Mouse (Mus musculus): Measurements from ENCODE around the gene Ptprq. TPM values are rescaled to one million over a fixed set of nuclear protein-coding genes. Genes with fewer than 3 reads are reported as not detected.

Gene Ptprq
- polyA plus RNA-seq, 1 experiment from 2014 or later, result 0.09 TPM

DNA sequence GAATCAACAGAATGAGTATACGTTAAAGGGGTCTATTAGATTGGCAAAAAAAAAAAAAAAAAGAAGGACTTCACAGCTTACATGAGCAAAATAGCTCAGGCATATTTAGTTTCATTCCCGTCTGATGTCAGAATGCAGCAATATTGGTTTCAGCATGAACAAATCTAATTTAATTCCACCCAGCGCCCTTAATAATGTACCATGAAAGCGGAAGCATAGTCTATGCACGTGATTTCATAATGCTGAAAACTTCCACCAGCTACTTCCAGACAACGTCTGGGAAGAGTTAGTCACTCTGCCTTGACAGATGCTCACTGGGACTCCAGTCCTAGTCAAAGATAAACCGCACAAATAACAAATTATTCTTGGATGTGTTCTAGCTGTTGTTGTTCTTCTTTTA is 15.6 kb upstream of the Ptprq start:
- ATAC-seq (ENCODE audit: low FRiP score, low TSS enrichment), result no peak
- no peaks in the 10 kb centered on the region for H3K36me3 ChIP-seq (ENCODE audit: control insufficient read depth, insufficient read depth, low read length)
- no peak overlapping the region for H3K4me3 ChIP-seq (ENCODE audit: low read length)
- no peaks in the 10 kb centered on the region for H3K27me3 ChIP-seq (ENCODE audit: control insufficient read depth, insufficient read depth, low read length)
- H3K9ac ChIP-seq (ENCODE audit: low read depth, low read length), result no peak overlapping the region
- H3K9me3 ChIP-seq (ENCODE audit: control insufficient read depth, low read length), result no peaks in the 10 kb centered on the region
- H3K27ac ChIP-seq (ENCODE audit: low read depth, low read length), result no peak overlapping the region
- WGBS, result 92% methylated on average over 7 of the region's 7 CpGs
- no peak overlapping the region for H3K4me2 ChIP-seq (replicated peaks; ENCODE audit: low read depth, low read length)
- no peaks in the 10 kb centered on the region for H3K4me1 ChIP-seq (ENCODE audit: control insufficient read depth, insufficient read depth, low read length)

DNA sequence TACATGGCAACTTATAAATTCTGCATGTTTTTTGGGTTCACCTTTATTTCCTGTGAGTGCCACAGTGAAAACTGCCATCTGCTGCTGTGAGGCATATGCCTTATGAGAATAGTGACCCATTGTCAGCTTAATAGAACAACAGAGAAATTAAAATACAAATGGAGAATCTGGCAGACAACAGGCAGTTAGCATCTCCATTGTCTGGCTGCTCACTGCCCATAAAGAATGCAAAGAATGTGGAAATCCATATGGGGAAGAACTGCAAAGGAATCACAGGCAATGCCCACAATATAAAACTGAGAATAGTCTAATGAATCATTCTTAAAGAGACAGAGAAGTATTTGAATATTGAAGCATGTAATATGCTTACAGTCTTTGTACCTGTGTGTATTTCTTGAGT is 14.5 kb upstream of the Ptprq start:
- H3K27ac ChIP-seq (ENCODE audit: low read depth, low read length), result no peak overlapping the region

GRCm38 (mm10) chr10:107725631-107726030 is 5.8 kb upstream of the Ptprq start:
- Histone ChIP-seq H3K27me3 (ENCODE audit: control insufficient read depth, insufficient read depth, low read length) (no peaks in the 10 kb centered on the region), H3K36me3 (ENCODE audit: control insufficient read depth, insufficient read depth, low read length) (no peaks in the 10 kb centered on the region), H3K27ac (ENCODE audit: low read depth, low read length) (no peak overlapping the region), H3K9me3 (ENCODE audit: control insufficient read depth, low read length) (no peaks in the 10 kb centered on the region), H3K4me2 (replicated peaks; ENCODE audit: low read depth, low read length) (no peak overlapping the region), H3K4me3 (ENCODE audit: low read length) (no peak overlapping the region), H3K4me1 (ENCODE audit: control insufficient read depth, insufficient read depth, low read length) (no peaks in the 10 kb centered on the region), H3K9ac (ENCODE audit: low read depth, low read length) (no peak overlapping the region)
- ATAC-seq (ENCODE audit: low FRiP score, low TSS enrichment), result no peak
- 68% methylated on average over 7 of the region's 7 CpGs for WGBS

More for the DNA sequence above, 14.5 kb upstream of the Ptprq start:
- Histone ChIP-seq H3K4me2 (replicated peaks; ENCODE audit: low read depth, low read length) (no peak overlapping the region), H3K9ac (ENCODE audit: low read depth, low read length) (no peak overlapping the region), H3K27me3 (ENCODE audit: control insufficient read depth, insufficient read depth, low read length) (no peaks in the 10 kb centered on the region), H3K4me1 (ENCODE audit: control insufficient read depth, insufficient read depth, low read length) (no peaks in the 10 kb centered on the region), H3K36me3 (ENCODE audit: control insufficient read depth, insufficient read depth, low read length) (no peaks in the 10 kb centered on the region), H3K9me3 (ENCODE audit: control insufficient read depth, low read length) (no peaks in the 10 kb centered on the region), H3K4me3 (ENCODE audit: low read length) (no peak overlapping the region)
- no peak for ATAC-seq (ENCODE audit: low FRiP score, low TSS enrichment)

DNA sequence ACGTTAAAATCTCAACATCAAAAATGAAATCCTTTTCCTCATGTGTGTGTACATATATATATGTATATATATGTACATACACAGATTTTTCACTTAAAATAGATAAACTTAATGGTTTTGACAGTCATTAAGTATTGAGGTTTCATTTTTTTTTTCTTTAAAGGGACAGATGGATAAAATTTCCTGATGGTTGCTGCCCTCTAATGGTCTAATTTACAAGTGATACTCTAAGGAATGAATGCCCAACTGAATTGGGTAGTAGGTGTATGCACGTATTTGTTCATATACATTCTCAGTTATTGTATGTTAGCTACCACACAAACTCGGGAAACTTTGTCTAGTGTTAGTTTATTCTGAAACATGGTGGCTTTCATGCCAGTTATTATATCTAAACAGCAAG is 15.4 kb downstream of the Ptprq start:
- no peaks in the 10 kb centered on the region for H3K27me3 ChIP-seq (ENCODE audit: control insufficient read depth, insufficient read depth, low read length)
- H3K4me3 ChIP-seq (ENCODE audit: low read length), result no peak overlapping the region
- no peak overlapping the region for H3K9ac ChIP-seq (ENCODE audit: low read depth, low read length)
- no peak for ATAC-seq (ENCODE audit: low FRiP score, low TSS enrichment)
- WGBS, result 50% methylated on average over 3 of the region's 3 CpGs
- no peak overlapping the region for H3K4me2 ChIP-seq (replicated peaks; ENCODE audit: low read depth, low read length)
- H3K36me3 ChIP-seq (ENCODE audit: control insufficient read depth, insufficient read depth, low read length), result no peaks in the 10 kb centered on the region
- no peaks in the 10 kb centered on the region for H3K4me1 ChIP-seq (ENCODE audit: control insufficient read depth, insufficient read depth, low read length)
- H3K9me3 ChIP-seq (ENCODE audit: control insufficient read depth, low read length), result no peaks in the 10 kb centered on the region
- no peak overlapping the region for H3K27ac ChIP-seq (ENCODE audit: low read depth, low read length)

GRCm38 (mm10) chr10:107700944-107701343 is 18.9 kb downstream of the Ptprq start:
- 78% methylated on average over 3 of the region's 3 CpGs for whole genome bisulfite sequencing
- ATAC-seq (ENCODE audit: low FRiP score, low TSS enrichment), result no peak
- no peak overlapping the region for H3K4me3 ChIP-seq (ENCODE audit: low read length)
- no peaks in the 10 kb centered on the region for H3K36me3 ChIP-seq (ENCODE audit: control insufficient read depth, insufficient read depth, low read length)
- H3K9me3 ChIP-seq (ENCODE audit: control insufficient read depth, low read length), result no peaks in the 10 kb centered on the region
- no peak overlapping the region for H3K4me2 ChIP-seq (replicated peaks; ENCODE audit: low read depth, low read length)
- H3K27ac ChIP-seq (ENCODE audit: low read depth, low read length), result no peak overlapping the region
- H3K27me3 ChIP-seq (ENCODE audit: control insufficient read depth, insufficient read depth, low read length), result no peaks in the 10 kb centered on the region
- no peaks in the 10 kb centered on the region for H3K4me1 ChIP-seq (ENCODE audit: control insufficient read depth, insufficient read depth, low read length)
- no peak overlapping the region for H3K9ac ChIP-seq (ENCODE audit: low read depth, low read length)

GRCm38 (mm10) chr10:107698716-107699115 is 21.1 kb downstream of the Ptprq start:
- 82% methylated on average over 2 of the region's 2 CpGs for WGBS

DNA sequence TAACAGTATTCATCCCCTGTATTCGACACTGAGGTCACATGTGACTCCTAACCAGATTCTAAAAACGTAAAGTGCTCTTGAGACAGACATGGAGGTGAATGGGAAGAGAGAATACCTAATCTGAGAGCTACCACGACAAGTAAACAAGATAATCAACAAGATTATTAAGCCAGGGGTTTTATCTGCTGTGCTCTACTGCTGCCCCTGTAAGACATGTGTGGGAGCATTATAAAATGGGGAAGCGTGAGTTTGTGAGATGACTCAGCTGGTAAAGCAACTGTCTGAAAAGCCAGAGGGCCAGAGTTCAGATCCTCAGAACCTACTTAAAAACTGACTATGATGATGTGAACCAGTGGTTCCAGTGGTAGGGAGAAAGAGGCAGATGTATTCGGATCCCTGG is 22.7 kb downstream of the Ptprq start:
- Histone ChIP-seq H3K4me2 (replicated peaks; ENCODE audit: low read depth, low read length) (no peak overlapping the region), H3K36me3 (ENCODE audit: control insufficient read depth, insufficient read depth, low read length) (no peaks in the 10 kb centered on the region), H3K9ac (ENCODE audit: low read depth, low read length) (no peak overlapping the region), H3K27me3 (ENCODE audit: control insufficient read depth, insufficient read depth, low read length) (no peaks in the 10 kb centered on the region), H3K4me3 (ENCODE audit: low read length) (no peak overlapping the region), H3K4me1 (ENCODE audit: control insufficient read depth, insufficient read depth, low read length) (no peaks in the 10 kb centered on the region), H3K27ac (ENCODE audit: low read depth, low read length) (no peak overlapping the region), H3K9me3 (ENCODE audit: control insufficient read depth, low read length) (no peaks in the 10 kb centered on the region)
- WGBS, result 76% methylated on average over 5 of the region's 5 CpGs
- no peak for ATAC-seq (ENCODE audit: low FRiP score, low TSS enrichment)

More at GRCm38 (mm10) chr10:107698716-107699115, 21.1 kb downstream of the Ptprq start:
- Histone ChIP-seq H3K27ac (ENCODE audit: low read depth, low read length) (no peak overlapping the region), H3K36me3 (ENCODE audit: control insufficient read depth, insufficient read depth, low read length) (no peaks in the 10 kb centered on the region), H3K27me3 (ENCODE audit: control insufficient read depth, insufficient read depth, low read length) (no peaks in the 10 kb centered on the region), H3K4me2 (replicated peaks; ENCODE audit: low read depth, low read length) (no peak overlapping the region), H3K9me3 (ENCODE audit: control insufficient read depth, low read length) (no peaks in the 10 kb centered on the region), H3K9ac (ENCODE audit: low read depth, low read length) (no peak overlapping the region), H3K4me1 (ENCODE audit: control insufficient read depth, insufficient read depth, low read length) (no peaks in the 10 kb centered on the region), H3K4me3 (ENCODE audit: low read length) (no peak overlapping the region)
- no peak for ATAC-seq (ENCODE audit: low FRiP score, low TSS enrichment)

- no peak overlapping the region for H3K9ac ChIP-seq (ENCODE audit: low read depth, low read length)
- H3K4me1 ChIP-seq (ENCODE audit: control insufficient read depth, insufficient read depth, low read length), result no peaks in the 10 kb centered on the region
- H3K27ac ChIP-seq (ENCODE audit: low read depth, low read length), result no peak overlapping the region
- no peaks in the 10 kb centered on the region for H3K36me3 ChIP-seq (ENCODE audit: control insufficient read depth, insufficient read depth, low read length)
- H3K27me3 ChIP-seq (ENCODE audit: control insufficient read depth, insufficient read depth, low read length), result no peaks in the 10 kb centered on the region
- H3K4me3 ChIP-seq (ENCODE audit: low read length), result no peak overlapping the region
- no peaks in the 10 kb centered on the region for H3K9me3 ChIP-seq (ENCODE audit: control insufficient read depth, low read length)
- H3K4me2 ChIP-seq (replicated peaks; ENCODE audit: low read depth, low read length), result no peak overlapping the region
- 71% methylated on average over 6 of the region's 6 CpGs for WGBS
- no peak for ATAC-seq (ENCODE audit: low FRiP score, low TSS enrichment)
Observed at GRCm38 (mm10) chr10:107687382-107687781, 32.5 kb downstream of the Ptprq start.

DNA sequence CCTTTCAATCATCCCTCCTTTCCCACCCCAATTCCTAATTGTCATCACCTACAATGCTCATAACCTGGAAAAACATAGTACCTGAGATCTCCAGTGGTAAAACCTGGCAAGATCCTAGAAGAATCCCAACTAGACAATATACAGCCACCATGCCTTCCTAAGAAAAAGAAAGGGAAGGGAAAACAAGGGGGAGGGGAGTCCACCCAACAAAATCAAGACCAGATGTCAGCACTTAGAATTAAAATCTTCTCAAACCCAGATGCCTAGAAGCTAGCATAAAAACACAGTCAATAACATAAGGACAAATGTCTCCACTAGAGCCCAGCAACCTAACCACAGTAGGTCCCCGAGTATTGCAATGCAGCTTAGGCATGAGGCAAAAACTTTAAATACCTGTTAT is 43.9 kb downstream of the Ptprq start:
- H3K4me3 ChIP-seq (ENCODE audit: low read length), result no peak overlapping the region
- no peak overlapping the region for H3K9ac ChIP-seq (ENCODE audit: low read depth, low read length)
- H3K36me3 ChIP-seq (ENCODE audit: control insufficient read depth, insufficient read depth, low read length), result no peaks in the 10 kb centered on the region
- no peak overlapping the region for H3K27ac ChIP-seq (ENCODE audit: low read depth, low read length)
- H3K4me2 ChIP-seq (replicated peaks; ENCODE audit: low read depth, low read length), result no peak overlapping the region
- WGBS, result 71% methylated on average over 1 of the region's 1 CpGs
- H3K9me3 ChIP-seq (ENCODE audit: control insufficient read depth, low read length), result no peaks in the 10 kb centered on the region
- H3K4me1 ChIP-seq (ENCODE audit: control insufficient read depth, insufficient read depth, low read length), result no peaks in the 10 kb centered on the region
- no peaks in the 10 kb centered on the region for H3K27me3 ChIP-seq (ENCODE audit: control insufficient read depth, insufficient read depth, low read length)
- ATAC-seq (ENCODE audit: low FRiP score, low TSS enrichment), result no peak
